Mouse (Mus musculus) kidney, adult 8-10 months (tissue): ENCODE data around the gene Mark3.
A peak's percentile ranks its signal among the peaks of the same experiment; 100 is the strongest.

Experiments used
- DNase-seq, 2 experiments: peaks; one replicate each; pipeline ENCODE4 v3.0.0; 2022

Gene Mark3

DNA sequence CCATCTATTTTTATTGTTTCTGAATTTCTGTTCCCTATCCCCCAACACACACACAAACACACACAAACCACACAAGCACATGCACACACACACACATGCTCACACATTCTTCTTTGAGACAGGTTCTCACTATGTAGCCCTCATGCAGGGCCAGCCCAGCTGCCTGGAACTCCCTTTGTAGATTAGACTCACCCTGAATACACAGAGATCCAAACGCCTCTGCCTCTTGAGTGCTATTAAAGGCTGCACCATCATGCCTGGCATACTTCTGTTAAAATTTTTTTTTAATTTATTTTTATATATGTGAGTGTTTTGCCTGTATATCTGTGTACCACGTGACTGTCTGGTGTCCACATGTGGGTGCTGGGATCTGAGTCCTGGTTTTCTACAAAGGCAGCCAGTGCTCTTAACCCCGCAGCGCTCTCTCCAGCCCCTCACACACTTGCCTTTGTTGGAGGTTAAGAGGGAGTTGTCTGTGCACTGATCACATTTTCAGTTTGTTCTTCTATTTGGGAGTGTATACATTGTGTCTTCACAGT lies 12.0 kb upstream of the Mark3 start:
- DNase-seq, result no peak

DNA sequence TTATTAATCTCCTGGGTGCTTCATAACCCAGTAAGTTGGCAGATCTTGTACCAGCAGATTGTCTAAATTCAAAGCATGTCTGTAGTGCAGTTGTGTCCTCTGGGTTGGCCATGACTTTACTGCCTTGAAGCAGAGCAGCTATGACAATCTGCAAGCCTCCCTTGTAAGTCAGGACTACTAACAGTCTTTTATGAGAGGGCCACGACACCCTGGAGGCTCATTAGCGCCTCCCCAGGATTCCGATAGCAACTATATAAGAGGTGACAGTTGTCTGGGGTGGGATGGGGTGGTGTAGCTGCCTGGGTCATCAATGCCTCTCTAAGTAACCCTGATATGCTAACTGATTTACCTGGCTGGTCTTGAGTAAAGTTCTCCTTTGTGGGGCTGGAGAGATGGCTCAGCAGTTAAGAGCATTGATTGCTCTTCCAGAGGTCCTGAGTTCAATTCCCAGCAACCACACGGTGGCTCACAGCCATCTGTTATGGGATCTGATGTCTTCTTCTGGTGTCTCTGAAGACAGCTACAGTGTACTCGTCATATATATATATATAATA lies 11.2 kb upstream of the Mark3 start:
- no peak for DNase-seq

DNA sequence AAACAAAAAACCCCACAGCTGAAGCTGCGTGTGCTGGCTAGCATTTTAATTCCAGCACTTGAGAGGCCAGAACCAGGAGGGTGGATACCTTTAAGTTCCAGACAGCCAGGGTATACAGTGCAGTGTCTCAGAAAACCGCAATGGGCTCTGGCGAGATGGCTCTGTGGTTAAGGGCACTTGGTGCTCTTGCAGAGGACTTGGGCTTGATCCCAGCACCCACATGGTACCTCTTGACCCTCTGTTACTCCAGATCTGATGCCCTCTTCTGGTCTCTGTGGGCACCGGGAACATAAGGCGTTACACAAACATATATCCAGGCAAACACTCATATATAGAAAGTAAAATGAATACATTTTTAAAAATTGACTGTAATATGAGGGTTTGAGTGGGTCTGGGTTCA lies 9.0 kb upstream of the Mark3 start:
- no peak for DNase-seq

GRCm38 (mm10) chr12:111568836-111569235 lies 5.5 kb upstream of the Mark3 start:
- DNase-seq, result peak; percentile 62 to 78

- peak; percentile 82 for DNase-seq
Observed at GRCm38 (mm10) chr12:111572406-111572805, 1.9 kb upstream of the Mark3 start.

DNA sequence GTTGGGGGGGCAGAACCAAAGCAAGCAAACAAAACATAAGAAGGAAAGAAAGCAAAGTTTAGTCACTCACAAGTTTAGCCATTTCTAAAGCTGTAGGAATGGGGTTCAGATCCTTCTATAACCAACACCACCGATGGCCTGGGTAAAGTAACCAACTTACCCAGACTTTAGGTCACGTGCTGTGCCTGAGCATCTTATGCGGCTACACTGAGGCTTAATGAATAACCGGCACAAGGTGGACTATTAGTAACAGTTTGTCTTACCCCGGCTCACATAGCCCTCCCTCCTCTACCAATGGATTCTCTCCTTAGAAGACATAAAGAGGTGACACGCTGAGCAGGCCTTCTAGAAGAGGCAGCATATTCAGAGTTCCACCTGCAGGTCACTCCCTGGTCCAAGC lies 1.0 kb upstream of the Mark3 start:
- peak; percentile 84 to 87 for DNase-seq

DNA sequence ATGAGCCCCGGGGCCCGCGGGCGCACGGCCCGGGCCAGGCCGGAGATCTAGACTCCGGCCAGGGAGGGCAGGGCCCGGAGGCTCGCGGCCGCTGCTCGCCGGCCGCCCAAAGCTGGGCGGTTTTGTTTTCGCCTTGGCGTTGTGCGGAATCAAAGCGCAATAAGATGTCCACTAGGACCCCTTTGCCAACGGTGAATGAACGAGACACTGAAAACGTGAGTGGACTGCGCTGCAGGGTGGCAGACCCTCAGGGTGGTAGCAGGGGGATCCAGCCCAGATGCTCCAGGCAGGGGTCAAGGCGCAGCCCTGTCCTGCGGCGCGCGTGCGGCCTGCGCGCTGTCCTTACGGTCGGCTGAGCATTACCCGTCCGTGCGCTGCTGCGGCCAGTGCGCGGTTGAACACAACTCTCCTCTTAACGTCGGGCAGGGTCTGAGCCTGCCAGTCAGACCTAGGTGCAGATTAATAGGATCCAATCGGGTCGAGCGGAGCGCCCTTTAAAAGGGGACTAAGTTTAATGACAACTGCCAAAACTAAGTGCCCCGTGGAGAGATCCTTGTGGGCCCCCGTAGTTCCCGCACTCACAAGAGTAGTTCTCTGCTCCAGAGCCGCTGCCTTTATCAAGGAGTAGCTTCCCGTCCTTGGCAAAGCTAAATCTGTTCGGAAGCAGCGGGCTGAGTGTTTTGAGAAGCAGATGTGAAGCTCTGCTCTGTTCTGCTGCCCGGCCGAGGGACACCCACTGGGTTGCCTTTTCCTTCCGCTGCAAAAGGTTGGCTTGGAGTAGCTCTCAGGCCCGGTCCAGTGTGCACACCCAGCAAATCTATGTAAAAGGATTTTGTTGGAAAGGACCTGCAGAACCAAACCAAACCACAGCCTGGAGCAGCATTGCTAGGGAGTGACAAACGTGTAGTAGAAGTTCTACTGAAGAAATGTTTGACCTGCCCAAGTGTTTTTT lies 840 bp downstream of the Mark3 start:
- peak in 1 of 2 experiments; percentile 51 for DNase-seq

GRCm38 (mm10) chr12:111583058-111583457 lies 8.7 kb downstream of the Mark3 start:
- DNase-seq, result no peak

- no peak for DNase-seq
Observed at GRCm38 (mm10) chr12:111584401-111584800, 10.1 kb downstream of the Mark3 start.

DNA sequence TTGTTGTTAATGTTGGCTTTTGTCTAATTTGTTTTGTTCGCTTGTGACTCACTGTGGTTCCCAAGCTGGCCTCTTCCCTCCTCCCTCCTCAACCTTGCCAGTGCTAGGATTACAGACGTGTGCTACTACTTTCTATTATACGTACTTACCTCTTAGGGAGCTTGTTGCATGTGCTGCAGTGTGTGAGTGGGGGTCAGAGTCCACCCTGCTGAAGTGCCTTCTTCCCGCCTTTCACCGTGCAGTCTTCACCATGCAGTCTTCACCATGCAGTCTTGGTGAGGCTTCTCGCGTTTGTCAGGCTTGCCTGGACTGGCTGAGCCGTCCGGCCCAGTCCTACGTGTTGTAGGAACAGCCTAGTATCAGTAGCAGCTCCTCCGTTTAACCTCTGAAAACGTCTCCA lies 12.9 kb downstream of the Mark3 start:
- DNase-seq, result no peak

DNA sequence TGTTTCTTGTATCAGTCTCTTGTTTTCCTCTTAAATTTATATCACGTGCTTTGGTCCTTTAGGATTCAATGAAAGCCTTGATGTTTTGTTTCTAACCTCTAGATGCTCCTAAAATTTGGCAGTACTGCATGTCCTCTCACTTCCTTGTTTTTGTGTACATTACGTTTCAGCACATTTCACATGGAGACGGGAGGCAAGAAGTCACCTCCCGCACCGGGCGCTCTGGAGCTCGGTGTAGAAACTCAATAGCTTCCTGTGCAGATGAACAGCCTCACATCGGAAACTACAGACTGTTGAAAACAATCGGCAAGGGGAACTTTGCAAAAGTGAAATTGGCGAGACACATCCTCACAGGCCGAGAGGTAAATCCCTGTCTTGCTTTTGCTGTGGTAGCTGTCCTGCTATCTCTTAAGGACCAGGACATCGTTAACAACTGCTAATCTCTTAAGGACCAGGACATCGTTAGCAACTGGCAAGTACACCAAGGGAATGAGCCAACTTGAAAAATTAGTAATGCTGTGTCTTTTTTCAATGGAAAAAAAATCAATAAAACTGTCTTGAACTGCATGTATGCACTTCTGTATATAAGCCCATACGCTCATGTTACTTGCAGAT lies 18.2 kb downstream of the Mark3 start:
- DNase-seq, result no peak

- no peak for DNase-seq
Observed at GRCm38 (mm10) chr12:111593775-111594174, 19.5 kb downstream of the Mark3 start.

DNA sequence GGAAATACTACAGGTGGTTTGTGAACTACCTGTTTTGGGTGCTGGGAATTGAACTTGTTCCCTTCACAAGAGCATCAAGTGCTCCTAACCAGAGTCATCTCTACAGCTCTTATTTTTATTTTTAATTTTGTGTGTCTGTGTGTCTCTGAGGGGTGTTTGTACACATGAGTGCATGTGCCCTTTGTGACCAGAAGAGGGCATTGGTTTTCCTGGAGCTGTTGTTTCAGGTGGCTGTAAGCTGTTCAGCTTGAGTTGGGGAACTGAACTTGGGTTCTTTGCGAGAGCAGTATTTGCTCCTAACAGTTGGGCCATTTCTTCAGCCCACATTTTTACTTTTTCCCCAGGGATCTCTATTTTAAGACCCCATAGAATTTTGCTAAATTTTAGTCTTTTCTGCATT lies 23.0 kb downstream of the Mark3 start:
- no peak for DNase-seq

GRCm38 (mm10) chr12:111598902-111599301 lies 24.6 kb downstream of the Mark3 start:
- no peak for DNase-seq

- no peak for DNase-seq
Observed at GRCm38 (mm10) chr12:111599640-111600039, 25.3 kb downstream of the Mark3 start.

GRCm38 (mm10) chr12:111603871-111604270 lies 29.5 kb downstream of the Mark3 start:
- DNase-seq, result peak; percentile 31 to 55

GRCm38 (mm10) chr12:111605619-111606018 lies 31.3 kb downstream of the Mark3 start:
- no peak for DNase-seq

DNA sequence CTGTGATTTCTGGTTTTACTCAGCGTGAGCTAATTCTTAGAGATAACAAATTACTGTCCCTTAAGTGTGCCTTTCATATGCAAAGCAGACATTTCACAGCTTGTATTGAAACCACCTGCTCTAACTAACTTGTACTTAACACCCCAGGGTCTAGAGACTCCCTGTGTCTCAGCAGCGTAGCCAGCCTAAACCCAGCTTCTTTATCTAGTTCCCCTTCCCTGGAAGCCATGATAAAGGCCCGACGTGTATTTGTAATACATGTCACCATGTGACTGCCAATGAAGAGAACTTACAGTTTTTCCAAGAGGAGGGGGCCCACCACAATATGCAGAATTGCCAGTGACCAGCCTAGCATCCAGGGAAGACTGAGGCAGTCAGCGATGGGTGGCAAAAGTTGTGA lies 33.7 kb downstream of the Mark3 start:
- no peak for DNase-seq

DNA sequence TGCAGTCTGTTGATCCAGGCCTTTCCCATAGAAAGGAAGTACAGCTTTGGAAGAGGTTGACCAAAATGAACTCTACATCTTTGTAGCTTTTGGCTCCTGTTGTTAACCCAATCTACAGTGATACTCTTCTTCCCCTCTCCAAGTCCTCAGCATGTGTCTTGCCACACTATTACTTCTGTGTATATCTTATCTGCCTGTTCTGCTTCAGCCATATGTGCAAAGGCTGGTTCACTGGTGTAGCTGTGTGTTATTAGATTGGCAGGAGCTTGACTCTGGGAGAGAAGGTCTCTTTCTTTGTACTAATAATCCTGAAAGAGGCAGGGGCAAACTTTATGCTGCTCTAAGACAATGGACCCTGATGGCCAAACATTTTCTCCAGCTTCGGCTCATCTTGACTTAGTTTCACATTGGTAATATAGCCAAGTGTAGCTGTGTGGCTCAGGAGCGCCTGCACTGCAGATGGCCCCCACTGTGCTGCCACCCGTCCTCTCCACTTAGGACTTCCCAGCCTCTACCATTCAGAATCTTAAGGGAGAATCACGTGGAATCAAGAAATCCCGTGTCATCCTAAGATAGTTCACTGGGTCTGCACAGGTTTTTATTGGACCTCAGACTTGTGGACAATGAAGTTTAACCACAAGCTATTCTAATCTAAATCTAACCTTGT lies 40.3 kb downstream of the Mark3 start:
- DNase-seq, result no peak

DNA sequence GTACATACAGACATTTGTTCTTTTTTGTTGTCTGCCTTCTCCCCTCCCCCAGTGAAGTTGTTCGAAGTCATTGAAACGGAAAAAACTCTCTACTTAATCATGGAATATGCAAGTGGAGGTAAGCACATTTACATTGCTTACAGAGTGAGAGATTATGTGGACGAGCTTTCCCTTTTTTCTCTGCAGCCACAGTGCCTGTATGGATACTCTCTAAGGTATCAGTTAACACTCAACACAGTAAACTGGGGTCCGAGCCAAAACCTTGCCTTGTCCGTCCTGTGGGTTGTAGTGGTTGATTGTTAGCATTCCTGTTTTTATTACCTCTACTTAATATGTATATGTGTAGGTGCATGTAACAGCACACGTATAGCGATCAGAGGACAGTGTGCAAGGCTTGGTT lies 43.9 kb downstream of the Mark3 start:
- DNase-seq, result no peak

DNA sequence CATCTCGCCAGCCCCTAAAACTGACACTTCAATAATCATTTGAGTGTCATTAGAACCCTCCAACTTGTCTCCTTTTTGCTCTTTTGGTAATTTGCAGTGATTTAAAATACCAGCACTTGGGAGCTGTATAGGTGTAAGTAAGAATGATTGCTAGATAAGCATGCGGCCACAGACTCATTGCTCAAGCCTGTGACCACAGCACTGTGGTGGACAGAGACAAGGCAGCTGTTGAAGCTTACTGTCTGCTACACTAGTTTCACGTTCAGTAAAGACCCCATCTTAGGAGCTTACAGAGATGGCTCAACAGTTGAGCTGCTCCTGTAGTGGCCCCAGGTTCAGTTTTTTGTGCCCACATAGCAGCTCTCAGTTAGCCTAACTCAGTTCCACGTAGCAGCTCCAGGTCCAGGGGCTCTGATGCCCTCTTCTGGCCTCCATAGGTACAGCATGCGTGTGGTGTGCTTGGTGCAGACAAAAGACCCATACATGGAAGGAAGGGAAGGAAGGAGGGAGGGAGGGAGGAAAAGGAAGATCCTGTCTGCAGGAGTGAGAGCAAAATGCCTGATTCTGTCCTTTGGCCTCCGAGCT lies 73.8 kb downstream of the Mark3 start:
- DNase-seq, result peak in 1 of 2 experiments; percentile 66

GRCm38 (mm10) chr12:111652953-111653352 lies 78.6 kb downstream of the Mark3 start:
- DNase-seq, result no peak

- DNase-seq, result peak; percentile 60 to 79
Observed at GRCm38 (mm10) chr12:111653434-111653833, 79.1 kb downstream of the Mark3 start.
